Mouse (Mus musculus): Measurements from ENCODE around the gene Atp4b. TPM values are rescaled to one million over a fixed set of nuclear protein-coding genes. Genes with fewer than 3 reads are reported as not detected.

Atp4b gene
- total RNA-seq, 2 experiments from 2014 or later, result not detected

Other genes starting within 250 kb of the Atp4b start
- gene Lamp1, start 237.7 kb downstream of the Atp4b start, total RNA-seq (2021), result 100 to 1,000 TPM; 267 to 270 TPM
- 1 to 10 TPM; 3.2 to 3.4 TPM for gene Grtp1, start 196.2 kb downstream of the Atp4b start, total RNA-seq (2021)
- 1 to 10 TPM in 1 of 2 experiments, under 1 TPM in 1; 0.27 to 1.3 TPM for gene Adprhl1, start 142.7 kb downstream of the Atp4b start, total RNA-seq (2021)
- gene Dcun1d2, start 108.7 kb downstream of the Atp4b start, total RNA-seq (2021), result 10 to 100 TPM; 37.2 to 38.9 TPM
- 10 to 100 TPM; 41.4 to 45.0 TPM for gene Tmco3, start 108.6 kb downstream of the Atp4b start, total RNA-seq (2021)
- 10 to 100 TPM; 65.6 to 82.5 TPM for gene Tfdp1, start 58.1 kb downstream of the Atp4b start, total RNA-seq (2021)
- not detected for gene Grk1, start 8.3 kb upstream of the Atp4b start, total RNA-seq (2021)
- 1 to 10 TPM; 4.4 to 5.1 TPM for gene Tmem255b, start 38.4 kb upstream of the Atp4b start, total RNA-seq (2021)
- gene Gas6, start 97.7 kb upstream of the Atp4b start, total RNA-seq (2021), result 10 to 100 TPM; 81.3 to 85.0 TPM
- gene 1700029H14Rik, start 165.6 kb upstream of the Atp4b start, total RNA-seq (2021), result not detected

All from layer of hippocampus, postnatal 36 days (tissue).